Mouse (Mus musculus) right cerebral cortex, postnatal 25 days (tissue): ENCODE data around the gene Ppp1r36.
"Not testable (repeated sequence)": the region's sequence is repeated elsewhere in the genome, so short reads cannot be mapped to it uniquely, and the experiment has no call there.

Experiments used
- DNase-seq: peaks from one replicate; pipeline ENCODE4 v3.0.0; 2022

The Ppp1r36 gene

GRCm38 (mm10) chr12:76401674-76402073, 15.7 kb upstream of the Ppp1r36 start:
- no peak for DNase-seq

GRCm38 (mm10) chr12:76402991-76403885, 14.1 kb upstream of the Ppp1r36 start:
- DNase-seq = peak; percentile 6

GRCm38 (mm10) chr12:76403886-76404537, 13.3 kb upstream of the Ppp1r36 start, which contains the start of gene Hspa2:
TSS of gene Hspa2 (plus strand) at chr12:76404176.
- DNase-seq = peak; percentile 100

GRCm38 (mm10) chr12:76404836-76405182, 12.5 kb upstream of the Ppp1r36 start:
- no peak for DNase-seq

GRCm38 (mm10) chr12:76405183-76405970, 12.0 kb upstream of the Ppp1r36 start:
- DNase-seq = peak; percentile 37

GRCm38 (mm10) chr12:76405971-76406370, 11.4 kb upstream of the Ppp1r36 start:
- no peak for DNase-seq

GRCm38 (mm10) chr12:76407184-76407583, 10.2 kb upstream of the Ppp1r36 start:
- DNase-seq = no peak

- no peak for DNase-seq
These were observed 8.2 kb upstream of the Ppp1r36 start for GRCm38 (mm10) chr12:76409166-76409565.

- no peak for DNase-seq
These were observed 1.8 kb upstream of the Ppp1r36 start for GRCm38 (mm10) chr12:76415383-76416010.

- DNase-seq = no peak
These were observed 1.0 kb downstream of the Ppp1r36 start for GRCm38 (mm10) chr12:76418346-76418745.

- DNase-seq = no peak
These were observed 7.9 kb downstream of the Ppp1r36 start for GRCm38 (mm10) chr12:76425256-76425655.

- DNase-seq = no peak
These were observed 10.2 kb downstream of the Ppp1r36 start for GRCm38 (mm10) chr12:76427546-76427945.

- no peak for DNase-seq
These were observed 13.6 kb downstream of the Ppp1r36 start for GRCm38 (mm10) chr12:76430879-76431406.

- no peak for DNase-seq
These were observed 14.1 kb downstream of the Ppp1r36 start for GRCm38 (mm10) chr12:76431431-76431830.

GRCm38 (mm10) chr12:76434111-76434510, 16.8 kb downstream of the Ppp1r36 start:
- DNase-seq = no peak

GRCm38 (mm10) chr12:76435084-76435483, 17.7 kb downstream of the Ppp1r36 start:
- DNase-seq = no peak

GRCm38 (mm10) chr12:76435549-76435948, 18.2 kb downstream of the Ppp1r36 start:
- no peak for DNase-seq

GRCm38 (mm10) chr12:76443488-76443887, 26.1 kb downstream of the Ppp1r36 start:
- not testable (repeated sequence) for DNase-seq

- DNase-seq = no peak
These were observed 27.0 kb downstream of the Ppp1r36 start for GRCm38 (mm10) chr12:76444359-76444772.

GRCm38 (mm10) chr12:76444862-76445261, 27.5 kb downstream of the Ppp1r36 start:
- no peak for DNase-seq

GRCm38 (mm10) chr12:76446201-76446600, 28.9 kb downstream of the Ppp1r36 start:
- DNase-seq = no peak

- DNase-seq = no peak
These were observed 30.8 kb downstream of the Ppp1r36 start for GRCm38 (mm10) chr12:76448127-76448526.

GRCm38 (mm10) chr12:76452203-76452602, 34.9 kb downstream of the Ppp1r36 start:
- no peak for DNase-seq
